Mouse (Mus musculus) right cerebral cortex, postnatal 25 days (tissue): ENCODE data around the gene Fmo1.

Experiments used
- DNase-seq: peaks from one replicate; pipeline ENCODE4 v3.0.0; 2022

Fmo1 gene

GRCm38 (mm10) chr1:162866280-162866681 is at the start of gene Fmo1:
Fmo1 (minus strand) TSS chr1:162866610.
- no peak for DNase-seq

- no peak for DNase-seq
These were observed 48.6 kb upstream of the Fmo1 start for GRCm38 (mm10) chr1:162914932-162915556.

GRCm38 (mm10) chr1:162912085-162912484 is 45.7 kb upstream of the Fmo1 start:
- DNase-seq = no peak

GRCm38 (mm10) chr1:162901879-162902278 is 35.5 kb upstream of the Fmo1 start:
- DNase-seq = no peak

GRCm38 (mm10) chr1:162897838-162898811 is 31.7 kb upstream of the Fmo1 start, which contains the start of gene Fmo2:
Fmo2 (minus strand) TSS chr1:162898726.
- DNase-seq = no peak

DNA sequence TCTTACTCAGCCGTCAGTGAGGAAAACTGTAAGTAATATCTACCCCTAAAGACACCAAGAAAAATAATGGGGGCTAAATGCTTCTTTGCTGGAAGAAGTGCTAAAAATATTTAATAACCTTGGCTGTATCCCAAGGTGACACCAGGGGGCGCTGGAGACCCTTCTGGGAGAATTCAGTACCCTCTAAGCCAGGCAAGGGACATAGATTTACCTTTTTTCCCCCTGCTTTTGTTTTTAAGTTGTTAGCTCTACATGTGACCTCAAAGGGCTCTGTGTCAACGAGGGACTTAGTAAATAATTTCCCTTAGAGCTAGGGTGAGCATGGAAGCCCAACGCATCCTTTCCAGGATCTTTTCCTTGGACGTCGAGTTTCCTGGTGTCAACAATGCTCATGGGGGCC is 29.5 kb upstream of the Fmo1 start:
- peak; percentile 29 for DNase-seq

- no peak for DNase-seq
These were observed 26.6 kb upstream of the Fmo1 start for GRCm38 (mm10) chr1:162893014-162893413.

GRCm38 (mm10) chr1:162891980-162892451 is 25.6 kb upstream of the Fmo1 start:
- no peak for DNase-seq

DNA sequence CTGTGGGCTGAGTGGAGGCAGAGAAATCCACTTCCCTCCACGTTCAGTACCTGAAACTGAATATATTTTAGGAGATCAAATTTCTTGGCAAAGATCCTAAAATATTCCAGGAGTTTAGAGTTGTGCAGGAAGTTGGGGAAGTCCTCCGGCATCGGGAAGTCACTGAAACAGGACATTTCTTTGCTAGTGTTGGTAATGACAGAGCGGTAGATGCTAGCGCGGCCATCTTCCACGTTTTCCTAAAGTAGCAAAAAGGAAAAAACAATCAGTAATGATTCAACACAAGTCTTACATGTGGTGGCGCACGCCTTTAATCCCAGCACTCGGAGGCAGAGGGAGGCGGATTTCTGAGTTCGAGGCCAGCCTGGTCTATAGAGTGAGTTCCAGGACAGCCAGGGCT is 22.2 kb upstream of the Fmo1 start:
- no peak for DNase-seq

DNA sequence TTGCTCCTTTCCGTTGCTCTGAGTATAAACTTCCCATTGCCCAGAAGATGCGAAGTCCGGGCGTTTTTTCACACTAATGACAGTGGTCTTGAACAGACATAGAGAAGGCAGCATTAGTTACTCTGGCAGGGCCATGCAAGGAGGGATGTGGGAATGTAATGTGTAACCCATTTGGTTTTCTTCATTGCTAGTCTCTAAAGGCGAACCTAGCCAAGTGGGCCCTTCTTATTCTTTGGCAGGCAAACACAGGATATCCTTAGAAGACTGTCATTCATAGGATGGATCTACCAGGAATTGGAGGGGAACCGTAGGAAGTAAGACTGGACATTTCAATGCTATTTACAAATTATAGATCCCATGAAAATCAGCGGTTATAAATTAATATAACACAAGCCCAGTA is 21.2 kb upstream of the Fmo1 start:
- DNase-seq = no peak

DNA sequence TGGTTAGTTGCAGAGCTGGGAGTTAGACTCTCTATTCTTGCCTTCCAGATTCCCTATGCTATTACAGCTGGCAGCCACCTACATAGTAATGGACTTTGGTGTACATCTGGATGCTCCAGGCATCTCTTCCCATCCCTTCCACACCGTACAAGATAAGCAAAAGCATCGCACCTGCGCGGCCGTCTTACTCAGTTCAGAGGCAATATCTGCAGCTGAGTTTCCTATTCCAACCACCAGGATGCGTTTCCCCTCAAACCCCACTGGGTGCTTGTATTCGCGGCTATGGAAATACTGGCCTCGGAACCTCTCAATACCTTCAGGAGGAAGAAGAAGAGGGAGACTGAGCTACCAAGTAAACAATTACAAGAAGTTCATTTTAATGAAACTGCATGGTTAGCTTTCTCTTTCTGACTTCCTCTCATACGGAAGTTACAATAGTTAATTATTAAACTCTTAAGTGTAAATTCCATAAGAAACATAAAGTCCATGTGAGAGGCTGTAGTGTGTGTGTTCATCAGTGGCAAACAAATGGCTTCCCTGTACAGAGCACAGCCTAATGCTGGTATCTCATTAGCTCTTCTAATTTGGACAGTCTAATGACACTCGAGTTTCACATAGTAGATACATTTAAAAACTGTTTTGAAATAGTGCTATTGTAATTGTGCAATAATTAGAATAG is 19.9 kb upstream of the Fmo1 start:
- DNase-seq = no peak

- DNase-seq = no peak
These were observed 16.3 kb upstream of the Fmo1 start for GRCm38 (mm10) chr1:162882681-162883080.

DNA sequence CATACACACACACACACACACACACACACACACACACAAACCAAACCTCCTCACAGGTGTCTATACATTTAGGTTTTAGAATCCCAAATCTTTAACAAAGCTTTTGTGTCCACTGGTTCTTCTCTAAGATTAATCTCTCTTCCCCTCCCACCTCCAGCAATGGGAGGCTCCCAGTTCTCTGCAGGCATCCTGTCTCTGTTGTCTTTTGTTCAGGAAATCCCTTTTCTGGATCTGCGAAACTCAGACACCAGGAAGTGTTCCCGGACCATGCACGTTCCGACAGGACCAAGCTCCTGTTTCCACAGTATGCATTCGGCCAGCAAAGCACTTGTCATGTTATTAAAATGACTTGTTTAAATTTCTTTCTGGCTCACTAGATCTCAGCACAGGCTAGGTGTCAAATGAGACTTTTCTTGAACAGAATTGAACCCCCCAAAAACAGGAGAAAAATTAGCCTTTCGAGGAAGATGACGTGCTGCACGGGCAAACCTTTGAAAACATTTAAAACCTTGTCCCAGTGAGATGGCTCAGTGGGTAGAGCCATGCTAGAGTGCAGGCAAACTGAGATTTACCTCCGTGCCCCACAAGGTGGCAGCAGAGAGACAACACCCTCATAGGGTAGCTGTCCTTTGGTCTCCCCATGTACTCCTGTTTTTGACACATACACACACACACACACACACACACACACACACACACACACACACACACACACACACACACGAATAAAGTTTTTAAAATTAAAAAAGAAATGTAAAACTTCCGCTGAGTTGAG is 13.4 kb upstream of the Fmo1 start:
- DNase-seq = no peak

- no peak for DNase-seq
These were observed 8.7 kb upstream of the Fmo1 start for GRCm38 (mm10) chr1:162875091-162875490.

- no peak for DNase-seq
These were observed 5.4 kb upstream of the Fmo1 start for GRCm38 (mm10) chr1:162871701-162872311.

DNA sequence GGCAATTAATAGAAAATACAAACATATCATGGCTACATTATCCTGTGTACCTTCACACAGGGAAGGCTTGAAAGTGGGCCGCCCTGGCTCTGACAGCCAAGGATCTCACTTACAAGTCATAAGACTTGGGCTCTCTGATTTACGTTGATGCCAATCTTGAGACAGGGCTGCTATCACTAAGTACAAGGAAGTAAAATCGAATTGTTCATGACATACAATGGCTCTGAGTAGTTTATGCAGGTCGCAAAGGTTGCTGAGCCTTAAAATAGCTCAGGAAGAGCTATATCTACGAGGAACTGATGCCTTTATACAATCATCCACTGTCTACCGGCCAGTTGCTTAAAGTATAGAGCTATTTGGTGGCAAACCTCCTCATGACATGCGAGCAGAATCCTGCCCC is 4.6 kb upstream of the Fmo1 start:
- no peak for DNase-seq

DNA sequence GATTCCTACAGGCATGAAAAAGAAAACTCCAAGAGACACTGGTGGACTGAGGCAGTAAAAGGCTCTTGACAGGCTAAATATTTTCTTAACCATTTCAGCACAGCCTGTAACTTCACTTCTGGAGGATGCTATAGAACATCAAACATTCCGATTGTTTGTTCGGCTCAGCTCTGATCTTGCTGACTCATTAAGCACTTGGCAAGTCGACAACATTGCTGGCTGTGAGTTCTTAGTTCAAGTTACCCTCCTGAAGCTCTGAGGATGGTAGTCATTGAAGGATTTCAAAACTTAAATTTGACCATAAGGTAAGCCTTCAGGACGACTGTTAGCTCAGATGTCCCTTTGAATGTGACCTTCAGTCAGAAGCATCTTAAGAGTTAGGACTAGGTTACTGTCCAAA is 986 bp upstream of the Fmo1 start:
- DNase-seq = no peak

GRCm38 (mm10) chr1:162865493-162865830 is 948 bp downstream of the Fmo1 start:
- DNase-seq = no peak

GRCm38 (mm10) chr1:162864816-162865492 is 1.5 kb downstream of the Fmo1 start:
- no peak for DNase-seq

DNA sequence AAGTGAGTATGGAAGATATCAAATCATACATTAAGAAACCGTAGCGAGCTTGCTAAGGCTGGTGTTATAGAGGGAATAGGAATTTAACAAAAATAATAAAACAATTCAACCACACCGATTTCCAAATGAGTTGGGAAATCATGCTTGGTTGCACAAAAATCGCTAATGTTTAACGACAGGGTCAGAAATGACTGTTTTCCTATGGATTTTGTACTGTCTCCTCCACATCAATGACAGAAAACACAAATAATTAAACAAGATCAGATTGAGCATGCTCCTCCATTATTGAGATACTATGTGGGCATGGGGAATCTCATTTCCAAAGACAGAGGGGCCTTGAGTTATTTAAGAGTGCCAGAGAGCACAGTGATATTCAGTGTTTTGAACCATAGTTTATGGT is 2.1 kb downstream of the Fmo1 start:
- DNase-seq = no peak

DNA sequence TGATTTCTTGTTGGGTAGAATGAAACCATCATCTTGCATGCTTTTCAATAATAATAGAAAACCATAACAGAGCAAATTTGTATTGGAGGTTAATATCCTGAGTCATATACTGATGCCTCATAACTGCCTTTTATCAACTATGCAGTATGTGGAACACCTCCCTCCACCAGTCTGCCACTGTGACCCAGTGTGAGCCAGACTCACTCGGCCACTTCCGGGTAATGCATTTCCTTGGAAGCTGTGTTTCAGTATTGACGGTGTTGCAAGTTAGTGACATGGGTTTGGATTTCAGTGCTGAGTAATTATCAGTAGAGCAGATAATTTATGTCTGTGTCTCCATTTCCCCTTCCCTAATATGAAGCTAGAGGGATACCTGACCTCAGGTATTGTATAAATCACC is 2.8 kb downstream of the Fmo1 start:
- DNase-seq = no peak

- no peak for DNase-seq
These were observed 4.1 kb downstream of the Fmo1 start for GRCm38 (mm10) chr1:162862328-162862727.
